Mouse (Mus musculus): ENCODE data around the gene Sh3glb2.

- TF ChIP-seq GATA1 (IDR thresholded peaks at IDR 0.05; ENCODE audit: low read length) (no peak), TAL1 (IDR thresholded peaks at IDR 0.05; ENCODE audit: low read length) (no peak)
Measured at GRCm38 (mm10) chr2:30327276-30327675, 31.9 kb downstream of the Sh3glb2 start.

All from erythroblast, embryonic 14.5 days (primary cell).